Mouse (Mus musculus): ENCODE results near the gene Adam33. TPM values are rescaled to one million over a fixed set of nuclear protein-coding genes. Genes with fewer than 3 reads are reported as not detected.

Adam33 gene
- 0.69 TPM for polyA plus RNA-seq (2017; shearing (Covaris generic))

DNA sequence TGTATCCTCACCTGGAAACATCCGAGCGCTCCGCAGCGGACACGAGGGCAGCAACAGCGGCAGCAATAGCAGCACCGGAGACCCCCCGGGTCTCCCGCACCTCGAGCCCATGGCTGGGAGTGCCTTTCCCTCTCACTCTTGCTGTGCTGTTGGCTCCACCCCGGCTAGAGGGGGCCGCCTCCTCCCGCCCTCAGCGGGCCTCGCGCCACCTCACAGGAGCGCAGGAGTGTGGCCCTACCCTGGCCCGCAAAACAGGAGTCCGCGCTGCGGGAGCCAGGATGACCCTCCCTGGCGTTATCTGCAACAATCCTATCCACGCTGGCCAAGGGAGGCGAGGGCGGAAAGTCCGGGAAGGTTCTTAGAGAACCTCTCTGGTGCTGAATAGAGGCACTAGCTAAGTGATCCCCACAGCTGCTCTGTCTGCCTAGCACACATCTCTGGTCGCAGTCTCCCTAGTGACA lies at the start of gene Adam33:
Gene Adam33, minus strand, starts transcription at position 411 of the 461 bp plus-strand sequence.

GRCm38 (mm10) chr2:131086667-131087390 lies 23.2 kb upstream of the Adam33 start, which contains the start of gene Siglec1:
Gene Siglec1 (minus strand): TSS chr2:131086765.

DNA sequence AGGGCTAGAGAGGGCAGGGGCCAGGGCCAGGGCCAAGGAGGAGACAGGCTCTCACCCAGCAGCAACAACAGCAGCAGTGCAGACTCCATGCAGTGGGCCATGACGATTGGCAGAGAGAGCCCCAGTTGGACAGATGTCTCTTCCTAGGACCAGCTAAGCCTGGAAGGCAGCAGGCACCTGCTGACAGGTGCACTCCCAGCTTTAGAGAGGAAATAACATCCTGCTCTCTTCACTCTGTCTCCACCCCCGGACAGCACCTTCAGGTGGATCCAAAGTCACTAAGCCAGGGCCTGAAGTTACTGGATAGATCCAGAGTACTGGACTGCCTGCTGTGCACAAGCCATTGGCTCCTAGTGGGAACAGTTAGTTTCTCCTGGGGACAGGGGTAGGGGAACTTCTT lies 20.6 kb downstream of the Adam33 start, which contains the start of gene Gfra4:
Gene Gfra4, minus strand, starts transcription at position 101 of the 400 bp plus-strand sequence.

Other genes with a start within 250 kb of the Adam33 start
- 15.7 TPM for gene 4930402H24Rik, start 157.4 kb downstream of the Adam33 start, polyA plus RNA-seq (2017; shearing (Covaris generic))
- 4.1 TPM for gene Atrn, start 157.3 kb downstream of the Adam33 start, polyA plus RNA-seq (2017; shearing (Covaris generic))
- not detected for gene Gfra4, start 20.7 kb downstream of the Adam33 start, polyA plus RNA-seq (2017; shearing (Covaris generic))
- 0.18 TPM for gene Siglec1, start 23.0 kb upstream of the Adam33 start, polyA plus RNA-seq (2017; shearing (Covaris generic))
- gene Hspa12b, start 63.5 kb upstream of the Adam33 start, polyA plus RNA-seq (2017; shearing (Covaris generic)), result 0.22 TPM
- gene Gm11037, start 69.7 kb upstream of the Adam33 start, polyA plus RNA-seq (2017; shearing (Covaris generic)), result not detected
- 51.6 TPM for gene 1700037H04Rik, start 96.3 kb upstream of the Adam33 start, polyA plus RNA-seq (2017; shearing (Covaris generic))
- gene Cenpb, start 116.3 kb upstream of the Adam33 start, polyA plus RNA-seq (2017; shearing (Covaris generic)), result 3.1 TPM
- 106 TPM for gene Cdc25b, start 123.1 kb upstream of the Adam33 start, polyA plus RNA-seq (2017; shearing (Covaris generic))
- gene Spef1, start 123.5 kb upstream of the Adam33 start, polyA plus RNA-seq (2017; shearing (Covaris generic)), result not detected
- gene Ap5s1, start 143.3 kb upstream of the Adam33 start, polyA plus RNA-seq (2017; shearing (Covaris generic)), result 28.2 TPM
- 40.5 TPM for gene Mavs, start 170.2 kb upstream of the Adam33 start, polyA plus RNA-seq (2017; shearing (Covaris generic))
- 12.1 TPM for gene Pank2, start 198.7 kb upstream of the Adam33 start, polyA plus RNA-seq (2017; shearing (Covaris generic))

All from inflammation-experienced regulatory T-cells, adult 16 weeks (primary cell).